Comparison of ENCODE assay signal across 27 mouse cellular contexts in genomic region chr9:119726990-119727389, GRCm38 (mm10). TPM values are rescaled to one million over a fixed set of nuclear protein-coding genes. Genes with fewer than 3 reads are reported as not detected.
"Had no signal": no experiment of that assay in that cellular context is flagged by ENCODE, and none has a peak within 500 bp of the region (broad histone marks: within the 10 kb centered on the region; RNA-seq: fewer than 3 reads in every experiment).

No protein-coding gene starts in this region.

- H3K27ac ChIP-seq: gastrocnemius, adult 2 months; heart, adult 2 months; heart, embryonic 13.5 days; heart, embryonic 15.5 days; hindbrain, embryonic 13.5 days; hindbrain, embryonic 15.5 days; hindbrain, postnatal 0 days; kidney, embryonic 15.5 days; kidney, postnatal 0 days; limb, embryonic 13.5 days had no signal

- H3K4me3 ChIP-seq: gastrocnemius, adult 2 months; heart, adult 2 months; heart, embryonic 13.5 days; heart, embryonic 15.5 days; hindbrain, embryonic 13.5 days; hindbrain, embryonic 15.5 days; kidney, embryonic 15.5 days; limb, embryonic 13.5 days had no signal

- H3K9me3 ChIP-seq: heart, embryonic 13.5 days; heart, embryonic 15.5 days; hindbrain, embryonic 13.5 days; hindbrain, embryonic 15.5 days; kidney, embryonic 15.5 days; limb, embryonic 13.5 days had no signal

- H3K4me1 ChIP-seq: kidney, embryonic 15.5 days; limb, embryonic 13.5 days had no signal

- H3K4me2 ChIP-seq: heart, embryonic 11.5 days; heart, embryonic 13.5 days; heart, embryonic 15.5 days; hindbrain, embryonic 13.5 days; hindbrain, embryonic 15.5 days; kidney, embryonic 15.5 days; limb, embryonic 13.5 days had no signal

- ATAC-seq: forebrain, embryonic 16.5 days; hindbrain, postnatal 0 days; intestine, embryonic 16.5 days had no signal

- H3K9ac ChIP-seq: heart, embryonic 13.5 days; heart, embryonic 15.5 days; hindbrain, embryonic 13.5 days; hindbrain, embryonic 15.5 days; kidney, embryonic 15.5 days; limb, embryonic 13.5 days had no signal

- H3K27me3 ChIP-seq: heart, embryonic 15.5 days; hindbrain, embryonic 13.5 days; hindbrain, embryonic 15.5 days; kidney, embryonic 15.5 days; limb, embryonic 13.5 days had no signal

- DNase-seq: gastrocnemius, adult 2 months; gastrocnemius, postnatal 10 days; gastrocnemius, postnatal 25 days; heart, adult 2 months; heart, postnatal 14 days; heart, postnatal 36 days; kidney, adult 11 months; kidney, adult 2 months; kidney, adult 9 months; kidney, postnatal 14 days; kidney, postnatal 36 days; layer of hippocampus, adult 9-11 months; layer of hippocampus, postnatal 36 days; left cerebral cortex, postnatal 4 days had no signal

- H3K36me3 ChIP-seq: heart, embryonic 13.5 days; heart, embryonic 15.5 days; hindbrain, embryonic 13.5 days; hindbrain, embryonic 15.5 days; kidney, embryonic 15.5 days; limb, embryonic 13.5 days had no signal

RNA-seq across cellular contexts. Expression of gene Scn10a, which starts 7.9 kb away (rescaled TPM):
- polyA plus RNA-seq: hindbrain, postnatal 0 days; intestine, embryonic 14.5 days; kidney, adult 2 months; kidney, embryonic 15.5 days; kidney, postnatal 0 days; large intestine, adult 2 months; limb, embryonic 13.5 days had no signal
